Mouse (Mus musculus): ENCODE results near the gene Gm20388. TPM values are rescaled to one million over a fixed set of nuclear protein-coding genes. Genes with fewer than 3 reads are reported as not detected.

Gene Gm20388
- polyA plus RNA-seq, 1 experiment: 59.3 TPM

DNA sequence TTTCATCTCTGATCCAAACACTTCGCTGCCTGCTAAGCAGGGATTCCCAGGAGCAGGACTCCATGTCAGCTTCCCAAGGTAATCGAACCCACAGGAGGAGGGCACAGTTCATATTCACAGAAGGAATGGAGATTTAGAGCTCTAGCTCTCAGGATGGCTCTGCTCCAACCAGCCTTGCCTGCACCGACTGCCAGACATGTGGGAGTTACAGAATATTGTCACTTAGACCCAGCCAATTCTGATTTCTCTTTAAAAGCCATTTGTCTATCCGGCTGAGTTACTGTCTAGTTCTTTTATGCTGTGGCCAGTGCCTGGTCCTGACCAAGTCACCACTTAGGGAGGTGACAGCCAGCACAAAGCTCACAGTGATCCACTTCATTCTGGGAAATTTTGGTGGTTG lies 4071.0 kb downstream of the Gm20388 start:
- peak; percentile 26 for DNase-seq (ENCODE audit: low read depth)
- no peak for TF ChIP-seq CTCF (IDR thresholded peaks at IDR 0.05; ENCODE audit: borderline replicate concordance, extremely low read depth, insufficient read depth, insufficient read length)
- no peak for TF ChIP-seq POLR2A (IDR thresholded peaks at IDR 0.05; ENCODE audit: borderline replicate concordance, extremely low read depth, insufficient read depth, insufficient read length, poor library complexity, severe bottlenecking)

DNA sequence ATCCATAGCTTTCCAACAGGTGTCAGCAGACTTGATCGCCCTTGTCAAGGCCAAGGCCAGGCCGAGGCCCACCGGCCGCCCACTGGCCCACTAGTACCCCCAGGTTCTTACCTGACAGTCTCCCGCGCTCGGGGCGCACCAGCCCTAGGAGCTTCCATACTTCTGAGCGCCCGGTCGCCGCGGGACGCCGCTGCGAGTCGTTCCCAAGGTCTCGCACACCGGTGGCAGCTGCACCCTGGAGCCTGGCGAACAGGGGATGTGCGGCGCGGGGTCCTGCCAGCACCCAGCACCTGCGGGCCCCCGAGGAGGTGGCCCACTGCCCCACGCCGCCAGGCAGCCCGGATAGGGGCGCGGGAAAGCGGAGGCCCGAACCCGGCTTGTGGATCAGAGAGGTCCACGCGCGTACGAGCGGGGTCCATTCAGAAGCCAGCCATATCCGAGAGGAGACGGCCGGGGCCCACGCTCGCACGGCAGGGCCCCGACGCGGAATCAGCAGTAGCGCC lies 4071.7 kb downstream of the Gm20388 start:
- peak; percentile 35 for DNase-seq (ENCODE audit: low read depth)
- TF ChIP-seq POLR2A (IDR thresholded peaks at IDR 0.05; ENCODE audit: borderline replicate concordance, extremely low read depth, insufficient read depth, insufficient read length, poor library complexity, severe bottlenecking): no peak

DNA sequence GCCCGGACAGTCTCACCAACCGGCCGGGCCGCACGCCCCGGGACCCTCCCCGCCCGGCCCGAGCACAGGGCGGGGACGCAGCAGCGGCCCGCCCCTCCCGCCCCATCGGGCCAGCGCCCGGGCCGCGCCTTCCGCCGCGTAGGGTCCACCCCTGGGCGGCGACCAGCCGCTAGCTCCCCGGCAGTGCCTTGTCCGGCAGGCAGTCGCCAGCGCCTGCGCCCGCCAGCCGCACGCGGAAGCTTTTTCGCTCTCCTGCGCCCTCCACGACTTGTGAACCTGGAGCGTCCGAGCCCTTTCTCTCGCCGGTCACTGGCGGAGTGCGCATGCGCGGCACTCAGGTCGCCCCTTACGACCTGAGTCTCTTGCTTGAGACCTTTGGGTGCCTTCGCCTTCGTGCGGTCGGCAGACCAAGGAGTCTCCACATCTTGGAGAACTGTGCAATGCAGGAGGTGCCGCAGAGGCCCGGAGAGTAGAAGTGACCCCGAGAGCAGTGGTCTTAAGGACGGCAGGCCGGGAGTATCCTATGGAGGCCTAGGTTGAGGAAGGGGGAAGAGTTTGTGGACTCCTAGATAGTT lies 4072.3 kb downstream of the Gm20388 start, which contains the start of gene Abcb10:
Gene Abcb10 (minus strand): TSS at position 297 of the 575 bp plus-strand sequence.
- TF ChIP-seq POLR2A (IDR thresholded peaks at IDR 0.05; ENCODE audit: borderline replicate concordance, extremely low read depth, insufficient read depth, insufficient read length, poor library complexity, severe bottlenecking) (peak; percentile 54), CTCF (IDR thresholded peaks at IDR 0.05; ENCODE audit: borderline replicate concordance, extremely low read depth, insufficient read depth, insufficient read length) (no peak)
- peak; percentile 86 for DNase-seq (ENCODE audit: low read depth)

DNA sequence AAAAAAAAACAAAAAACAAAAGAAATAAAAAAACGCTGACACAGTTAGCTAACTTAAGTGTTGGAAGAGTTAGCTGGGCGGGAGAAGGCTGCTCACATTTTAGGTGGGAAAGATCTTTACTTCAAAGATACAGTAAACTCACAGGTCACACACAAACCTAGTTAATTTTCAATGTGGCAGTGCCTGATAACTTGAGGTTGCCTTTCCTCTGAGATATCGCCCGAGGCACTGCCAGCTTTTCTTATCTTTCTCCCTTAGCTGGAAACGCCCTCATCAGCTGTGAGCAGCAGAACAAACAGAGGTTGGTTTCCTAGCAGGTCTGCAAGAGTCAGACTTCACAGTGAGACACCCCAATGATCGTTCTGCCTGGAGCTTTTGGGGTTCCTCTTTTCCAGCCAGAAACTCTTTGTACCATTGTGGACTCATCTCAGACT lies 4078.0 kb downstream of the Gm20388 start:
- TF ChIP-seq CTCF (IDR thresholded peaks at IDR 0.05; ENCODE audit: borderline replicate concordance, extremely low read depth, insufficient read depth, insufficient read length) (no peak), POLR2A (IDR thresholded peaks at IDR 0.05; ENCODE audit: borderline replicate concordance, extremely low read depth, insufficient read depth, insufficient read length, poor library complexity, severe bottlenecking) (no peak)
- DNase-seq (ENCODE audit: low read depth): no peak

DNA sequence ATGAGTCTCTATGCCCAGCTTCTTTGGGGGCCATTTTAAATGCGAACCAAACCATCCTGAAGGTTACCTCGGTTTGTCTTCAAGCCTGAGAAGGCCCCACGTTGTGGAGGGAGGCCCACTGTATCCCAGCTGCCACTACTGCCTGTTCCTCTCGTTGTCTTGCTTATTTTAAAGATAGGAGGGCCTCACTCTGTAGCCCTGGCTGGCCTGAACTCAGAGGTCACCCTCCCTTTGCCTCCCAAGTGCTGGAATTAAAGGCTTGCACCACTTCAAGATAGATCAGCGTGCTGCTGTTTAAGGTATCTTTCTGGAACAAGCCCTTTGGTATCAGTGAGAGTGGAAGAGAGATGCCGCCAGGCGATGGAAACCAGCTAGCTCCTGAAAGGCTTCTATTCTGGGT lies 4078.5 kb downstream of the Gm20388 start:
- TF ChIP-seq POLR2A (IDR thresholded peaks at IDR 0.05; ENCODE audit: borderline replicate concordance, extremely low read depth, insufficient read depth, insufficient read length, poor library complexity, severe bottlenecking): no peak
- no peak for TF ChIP-seq CTCF (IDR thresholded peaks at IDR 0.05; ENCODE audit: borderline replicate concordance, extremely low read depth, insufficient read depth, insufficient read length)
- DNase-seq (ENCODE audit: low read depth): no peak

DNA sequence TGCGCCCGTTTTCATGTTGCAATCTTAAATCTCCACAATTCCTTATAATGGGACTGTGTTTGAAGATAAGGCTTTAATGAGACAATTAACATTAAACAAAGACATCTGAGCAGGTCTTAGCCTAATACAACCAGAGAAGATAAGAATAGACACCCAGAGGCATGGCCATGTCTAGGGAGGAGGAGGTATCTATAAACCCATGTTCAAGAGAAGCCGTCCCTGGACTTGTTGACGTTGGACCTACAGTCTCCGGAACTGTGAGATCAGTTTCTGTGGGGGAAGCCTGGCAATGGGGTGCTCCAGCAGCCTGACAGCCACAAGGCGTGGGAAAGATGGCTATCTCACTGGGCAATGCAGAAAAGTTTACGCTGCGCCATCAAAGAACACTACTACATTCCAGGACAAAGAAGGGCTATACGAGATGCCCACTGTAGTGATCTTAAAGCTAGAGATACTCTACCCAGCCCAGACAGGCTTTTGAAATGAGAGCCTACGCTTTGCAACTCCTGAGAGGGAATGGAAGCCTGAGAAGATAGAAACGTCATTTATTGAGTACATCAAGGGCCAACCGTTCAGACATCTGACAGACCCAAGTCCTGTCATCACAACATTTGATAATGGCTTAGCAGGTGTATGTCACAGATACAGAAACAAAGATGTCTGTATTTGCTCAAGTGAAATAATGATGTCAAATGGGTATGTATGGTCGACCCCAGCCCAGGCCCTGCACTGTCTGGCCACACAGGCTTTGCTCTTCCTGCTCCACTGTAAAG lies 4079.8 kb downstream of the Gm20388 start:
- TF ChIP-seq POLR2A (IDR thresholded peaks at IDR 0.05; ENCODE audit: borderline replicate concordance, extremely low read depth, insufficient read depth, insufficient read length, poor library complexity, severe bottlenecking): no peak
- TF ChIP-seq CTCF (IDR thresholded peaks at IDR 0.05; ENCODE audit: borderline replicate concordance, extremely low read depth, insufficient read depth, insufficient read length): no peak
- no peak for DNase-seq (ENCODE audit: low read depth)

DNA sequence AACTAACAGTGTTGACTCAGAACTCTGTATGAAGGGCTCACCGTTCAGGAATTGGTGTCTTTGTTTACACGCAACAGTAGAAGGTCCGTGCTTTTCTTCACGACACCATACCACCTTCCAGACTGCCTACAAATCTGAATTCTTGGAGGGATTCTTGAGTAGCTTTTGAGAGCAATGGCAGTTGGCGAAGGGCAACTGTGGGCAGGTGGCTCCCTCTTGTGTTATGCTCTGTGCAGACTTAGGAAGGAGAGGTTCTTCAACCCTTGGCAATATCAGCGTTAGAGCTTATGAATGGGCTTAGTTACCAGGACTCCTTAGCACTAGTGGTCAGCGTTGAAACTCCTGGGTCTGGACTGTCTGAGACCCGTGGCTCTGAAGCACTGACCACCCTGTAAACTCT lies 4081.9 kb downstream of the Gm20388 start:
- TF ChIP-seq CTCF (IDR thresholded peaks at IDR 0.05; ENCODE audit: borderline replicate concordance, extremely low read depth, insufficient read depth, insufficient read length) (no peak), POLR2A (IDR thresholded peaks at IDR 0.05; ENCODE audit: borderline replicate concordance, extremely low read depth, insufficient read depth, insufficient read length, poor library complexity, severe bottlenecking) (no peak)
- DNase-seq (ENCODE audit: low read depth): peak; percentile 47

DNA sequence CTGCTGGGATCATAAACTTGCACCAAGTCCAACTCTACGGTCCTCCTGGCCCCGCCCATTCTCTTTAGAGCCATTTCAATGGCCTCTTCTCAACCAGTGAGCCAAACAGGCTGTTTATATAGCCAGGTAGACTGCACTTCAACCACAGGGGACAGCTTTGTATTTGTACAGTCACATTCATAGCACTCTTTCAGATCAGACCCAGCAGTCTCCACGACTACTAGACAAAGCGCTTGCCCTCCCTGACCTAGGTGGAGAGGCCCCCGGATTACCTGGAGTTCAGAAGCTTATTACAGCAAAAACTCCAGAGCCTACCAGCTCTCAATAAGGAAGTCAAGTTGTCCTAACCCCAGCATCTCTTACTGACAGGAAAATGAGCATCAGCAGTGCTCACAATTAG lies 4083.0 kb downstream of the Gm20388 start:
- no peak for DNase-seq (ENCODE audit: low read depth)
- TF ChIP-seq POLR2A (IDR thresholded peaks at IDR 0.05; ENCODE audit: borderline replicate concordance, extremely low read depth, insufficient read depth, insufficient read length, poor library complexity, severe bottlenecking): no peak
- no peak for TF ChIP-seq CTCF (IDR thresholded peaks at IDR 0.05; ENCODE audit: borderline replicate concordance, extremely low read depth, insufficient read depth, insufficient read length)

DNA sequence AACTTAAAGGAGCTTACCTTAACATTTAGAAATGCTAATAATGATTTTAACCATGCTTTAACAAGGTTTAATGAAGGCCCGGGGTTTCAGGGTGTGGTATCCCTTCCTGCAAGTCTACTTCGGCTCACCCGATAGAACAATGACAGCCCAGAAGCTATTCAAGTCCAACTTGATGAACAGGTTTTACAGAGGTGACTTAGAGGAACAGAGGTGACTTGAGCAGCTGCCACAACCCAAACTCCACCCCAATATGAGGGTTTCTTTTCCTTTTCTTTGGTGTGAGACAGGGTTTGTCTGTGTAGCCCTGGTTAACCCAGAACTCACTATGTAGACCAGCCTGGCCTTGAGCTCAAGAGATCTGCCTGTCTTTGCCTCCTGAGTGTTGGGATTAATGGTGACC lies 4083.4 kb downstream of the Gm20388 start:
- TF ChIP-seq CTCF (IDR thresholded peaks at IDR 0.05; ENCODE audit: borderline replicate concordance, extremely low read depth, insufficient read depth, insufficient read length): no peak
- no peak for TF ChIP-seq POLR2A (IDR thresholded peaks at IDR 0.05; ENCODE audit: borderline replicate concordance, extremely low read depth, insufficient read depth, insufficient read length, poor library complexity, severe bottlenecking)

DNA sequence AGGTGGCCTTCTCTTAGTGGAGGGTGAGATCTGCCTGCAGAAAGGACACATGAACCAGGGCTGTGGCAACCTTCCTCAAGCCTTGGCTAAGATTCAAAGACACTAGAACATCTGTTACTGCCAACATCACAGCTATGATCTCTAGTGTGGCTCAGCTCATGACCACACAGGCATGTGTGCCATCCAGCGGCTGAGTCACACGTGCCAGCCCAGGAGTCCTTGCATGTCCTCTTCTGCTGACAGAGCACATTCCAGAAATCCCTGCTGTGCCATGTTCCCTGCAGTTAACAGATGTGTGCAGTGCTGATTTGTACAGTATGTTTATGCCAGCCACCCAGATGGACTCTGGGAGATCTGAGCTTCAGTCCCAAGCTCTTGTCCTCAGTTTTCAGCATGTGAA lies 4088.9 kb downstream of the Gm20388 start:
- TF ChIP-seq POLR2A (IDR thresholded peaks at IDR 0.05; ENCODE audit: borderline replicate concordance, extremely low read depth, insufficient read depth, insufficient read length, poor library complexity, severe bottlenecking) (no peak), CTCF (IDR thresholded peaks at IDR 0.05; ENCODE audit: borderline replicate concordance, extremely low read depth, insufficient read depth, insufficient read length) (no peak)
- DNase-seq (ENCODE audit: low read depth): no peak

More for the DNA sequence above, 4083.4 kb downstream of the Gm20388 start:
- no peak for DNase-seq (ENCODE audit: low read depth)

DNA sequence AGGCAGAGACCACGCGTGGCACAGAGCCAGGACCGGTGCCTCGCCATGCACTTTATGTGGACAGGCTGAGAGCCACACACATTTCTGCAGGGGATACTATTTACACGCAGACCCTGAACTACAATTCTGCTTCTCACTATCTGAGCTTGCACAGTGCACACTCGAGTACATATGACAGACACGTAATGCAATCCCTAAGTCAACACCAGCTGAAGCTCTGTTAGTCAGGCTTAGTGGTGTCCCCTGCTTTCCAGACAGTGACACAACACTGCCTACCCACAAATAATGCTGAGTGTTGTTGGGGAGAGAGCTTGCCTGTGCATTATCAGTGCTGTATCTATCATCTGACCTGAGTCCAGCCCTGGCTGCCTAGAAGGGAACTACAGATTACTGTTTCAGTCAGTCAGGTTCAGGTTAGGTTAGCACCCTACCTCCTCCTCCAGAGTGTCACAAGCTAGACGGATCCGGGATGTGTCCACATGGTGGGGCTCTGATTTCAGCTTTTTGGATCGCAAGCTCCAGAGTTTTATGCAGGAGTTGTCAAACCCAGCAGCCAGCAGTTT lies 4092.0 kb downstream of the Gm20388 start:
- TF ChIP-seq CTCF (IDR thresholded peaks at IDR 0.05; ENCODE audit: borderline replicate concordance, extremely low read depth, insufficient read depth, insufficient read length) (no peak), POLR2A (IDR thresholded peaks at IDR 0.05; ENCODE audit: borderline replicate concordance, extremely low read depth, insufficient read depth, insufficient read length, poor library complexity, severe bottlenecking) (no peak)
- no peak for DNase-seq (ENCODE audit: low read depth)

Data from brain, embryonic 14.5 days (tissue).